Mouse (Mus musculus) limb, embryonic 13.5 days (tissue): Measurements from ENCODE around the gene Ect2l. TPM values are rescaled to one million over a fixed set of nuclear protein-coding genes. Genes with fewer than 3 reads are reported as not detected.
"Not testable (repeated sequence)": the region's sequence is repeated elsewhere in the genome, so short reads cannot be mapped to it uniquely, and the experiment has no call there.

Experiments used
- ATAC-seq: fragments of 200-750 bp; cut with Nextera tagmentation; 2 replicates; pipeline ENCODE4 v1.8.0; 2017; ENCODE audit warnings: low read depth, moderate number of reproducible peaks, moderate TSS enrichment; ENCODE audit not compliant: low FRiP score
- H3K27ac ChIP-seq: fragments of 300-500 bp; sonication (generic); 2 replicates; pipeline ENCODE4 v1.5.1; 2015; ENCODE audit warnings: inconsistent platforms, mild to moderate bottlenecking, moderate library complexity
- H3K27me3 ChIP-seq: fragments of 300-500 bp; sonication (generic); 2 replicates; pipeline ENCODE4 v1.6.1; 2015; ENCODE audit warnings: mild to moderate bottlenecking, inconsistent platforms
- H3K36me3 ChIP-seq: fragments of 300-500 bp; sonication (generic); 2 replicates; pipeline ENCODE4 v1.6.1; 2015; ENCODE audit warnings: inconsistent platforms, mild to moderate bottlenecking, moderate library complexity
- H3K4me1 ChIP-seq: fragments of 300-500 bp; sonication (generic); 2 replicates; pipeline ENCODE4 v1.6.1; 2015; ENCODE audit warnings: inconsistent platforms
- H3K4me2 ChIP-seq: fragments of 300-500 bp; sonication (generic); replicated peaks from 2 replicates; pipeline ENCODE4 v1.6.1; 2015; ENCODE audit warnings: inconsistent platforms, mild to moderate bottlenecking, moderate library complexity
- H3K4me3 ChIP-seq: fragments of 300-500 bp; sonication (generic); 2 replicates; pipeline ENCODE4 v1.5.1; 2015; ENCODE audit warnings: moderate library complexity, mild to moderate bottlenecking, inconsistent platforms
- H3K9ac ChIP-seq: fragments of 300-500 bp; sonication (generic); 2 replicates; pipeline ENCODE4 v1.6.1; 2015; ENCODE audit warnings: mild to moderate bottlenecking, inconsistent platforms
- H3K9me3 ChIP-seq: fragments of 300-500 bp; sonication (generic); 2 replicates; pipeline ENCODE4 v1.6.1; 2016; ENCODE audit warnings: inconsistent platforms
- WGBS: fragments of 180-500 bp; shearing (Covaris S2); methylation state at CpG from one replicate; pipeline ENCODE4 v1.1.7; 2015; 5-methylcytosine and 5-hydroxymethylcytosine counted together
- polyA plus RNA-seq: library from polyadenylated mRNA; unstranded; fragments of >200 nt; fragmentation: Nextera tagmentation; extraction: Ambion mirVana; gene quantifications from 2 replicates; pipeline ENCODE4 v1.2.1, GENCODE M21; 2015

Gene Ect2l
- polyA plus RNA-seq, 1 experiment from 2014 or later, result 1.7 TPM

DNA sequence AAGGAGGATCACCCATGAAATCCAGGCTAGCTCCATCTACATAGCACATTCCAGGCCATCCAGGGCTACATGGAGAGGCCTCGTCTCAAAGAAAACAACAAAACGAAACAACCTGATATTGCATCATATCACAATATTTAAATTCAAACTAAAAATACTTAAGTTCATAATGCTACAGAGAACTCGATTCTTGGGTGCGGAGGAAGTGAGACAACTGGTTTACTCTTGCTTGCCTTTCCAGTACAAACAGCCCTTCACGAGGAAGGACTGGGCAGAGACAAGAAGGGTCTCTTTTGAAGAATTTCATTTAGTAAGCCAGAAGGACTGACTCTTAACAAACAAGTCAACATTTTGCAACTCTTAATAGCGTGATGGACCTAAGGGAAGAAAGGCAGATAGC lies 22.1 kb downstream of the Ect2l start:
- H3K9ac ChIP-seq, result no peak overlapping the region
- peaks cover 15% of the 10 kb centered on the region; the same call in 1 of the 2 replicates for H3K4me1 ChIP-seq

DNA sequence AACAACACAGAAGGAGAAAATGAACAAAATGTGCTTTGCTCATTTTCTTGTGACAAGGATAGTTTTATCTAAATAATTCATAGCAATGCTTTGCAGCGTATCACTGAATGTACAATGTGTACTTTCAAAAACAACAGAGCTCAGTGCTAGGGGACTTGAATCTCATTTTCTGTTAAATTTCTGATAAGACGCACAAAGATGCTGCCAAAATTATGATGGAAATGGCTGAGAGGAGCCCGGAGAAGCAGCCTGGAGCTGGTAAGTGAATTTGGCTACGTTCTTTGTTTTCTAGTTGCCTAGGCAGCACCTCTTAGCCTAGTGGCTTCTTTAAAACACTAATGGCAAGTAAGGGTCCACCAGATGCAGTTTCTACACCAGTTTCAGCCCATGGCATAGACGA lies 28.4 kb downstream of the Ect2l start:
- Histone ChIP-seq H3K36me3 (no peaks in the 10 kb centered on the region), H3K4me2 (no peak overlapping the region), H3K27ac (no peak overlapping the region), H3K4me3 (no peak overlapping the region), H3K4me1 (no peaks in the 10 kb centered on the region), H3K27me3 (no peaks in the 10 kb centered on the region), H3K9me3 (no peaks in the 10 kb centered on the region), H3K9ac (no peak overlapping the region)
- ATAC-seq, result no peak
- 88% methylated on average over 5 of the region's 5 CpGs for whole genome bisulfite sequencing

More for the DNA sequence above, 22.1 kb downstream of the Ect2l start:
- no peak for ATAC-seq
- 83% methylated on average over 6 of the region's 6 CpGs for WGBS
- Histone ChIP-seq H3K4me2 (no peak overlapping the region), H3K9me3 (no peaks in the 10 kb centered on the region), H3K27me3 (no peaks in the 10 kb centered on the region), H3K27ac (no peak overlapping the region), H3K36me3 (no peaks in the 10 kb centered on the region), H3K4me3 (no peak overlapping the region)

DNA sequence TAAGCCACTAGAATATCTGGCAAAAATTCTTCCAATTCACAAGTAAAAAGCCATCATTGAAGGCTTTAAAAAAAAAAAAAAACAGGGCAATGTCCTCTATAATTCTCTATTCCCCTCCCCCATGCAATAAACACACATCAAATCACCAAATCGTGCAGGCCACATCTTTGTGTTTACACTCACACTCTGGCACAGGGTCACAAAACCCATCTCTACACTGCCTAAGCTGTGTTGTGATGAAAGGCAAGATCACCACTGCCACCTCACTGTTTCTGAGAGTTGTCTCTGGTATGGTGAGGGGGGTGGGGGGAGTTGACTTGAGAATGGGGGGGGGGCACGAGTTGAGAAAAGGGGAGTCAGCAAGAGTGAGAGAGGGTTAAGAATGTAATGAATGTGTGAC lies 33.4 kb downstream of the Ect2l start:
- no peak for ATAC-seq
- no peak overlapping the region for H3K4me2 ChIP-seq
- no peaks in the 10 kb centered on the region for H3K9me3 ChIP-seq
- WGBS, result 58% methylated on average over 2 of the region's 2 CpGs
- no peaks in the 10 kb centered on the region for H3K27me3 ChIP-seq
- H3K9ac ChIP-seq, result no peak overlapping the region
- no peaks in the 10 kb centered on the region for H3K36me3 ChIP-seq
- no peak overlapping the region for H3K4me3 ChIP-seq
- no peak overlapping the region for H3K27ac ChIP-seq
- H3K4me1 ChIP-seq, result no peaks in the 10 kb centered on the region

DNA sequence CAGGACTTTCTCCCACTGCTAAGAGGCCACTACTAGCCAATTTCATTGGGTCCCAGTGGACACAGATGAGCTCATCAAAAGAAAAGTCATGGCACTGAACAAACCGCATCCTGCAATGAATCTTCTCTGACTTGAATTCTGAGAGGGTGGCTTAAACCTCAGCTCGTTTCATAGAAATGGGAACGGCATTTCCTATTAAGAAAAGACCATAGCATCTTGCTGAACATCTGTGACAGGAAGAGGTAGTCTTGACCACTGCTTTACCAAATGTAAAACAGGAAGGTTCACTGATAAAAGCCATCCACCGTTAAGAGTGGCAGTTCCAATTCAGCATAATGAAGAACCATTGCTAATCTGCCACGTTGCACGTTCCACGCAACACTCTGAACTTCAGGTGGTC lies 34.0 kb downstream of the Ect2l start:
- ATAC-seq, result no peak
- no peaks in the 10 kb centered on the region for H3K9me3 ChIP-seq
- H3K4me2 ChIP-seq, result no peak overlapping the region
- H3K9ac ChIP-seq, result no peak overlapping the region
- WGBS, result 90% methylated on average over 7 of the region's 7 CpGs
- no peak overlapping the region for H3K4me3 ChIP-seq
- no peaks in the 10 kb centered on the region for H3K36me3 ChIP-seq
- H3K27me3 ChIP-seq, result no peaks in the 10 kb centered on the region
- no peaks in the 10 kb centered on the region for H3K4me1 ChIP-seq
- no peak overlapping the region for H3K27ac ChIP-seq

DNA sequence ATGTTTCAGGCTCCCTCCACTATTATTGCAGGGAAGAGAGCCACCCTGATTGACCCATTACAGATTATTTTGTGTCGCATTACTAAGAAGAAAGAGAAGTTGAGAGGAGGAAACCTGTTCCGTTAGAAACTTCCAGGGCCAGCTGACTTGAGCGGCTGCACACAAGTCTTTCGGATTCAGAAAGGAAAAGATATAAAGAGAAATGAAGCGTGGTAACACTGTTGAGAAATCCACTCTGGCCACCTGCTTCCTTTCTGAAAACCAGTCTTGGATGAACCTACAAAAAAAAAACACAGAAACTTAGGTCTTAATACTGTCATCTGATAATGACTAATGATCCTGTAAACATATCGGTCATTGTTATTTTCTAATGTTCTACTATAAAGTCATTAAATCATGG lies 35.6 kb downstream of the Ect2l start:
- Histone ChIP-seq H3K9me3 (no peaks in the 10 kb centered on the region), H3K9ac (no peak overlapping the region), H3K4me3 (no peak overlapping the region), H3K27ac (no peak overlapping the region), H3K36me3 (no peaks in the 10 kb centered on the region), H3K27me3 (no peaks in the 10 kb centered on the region), H3K4me2 (no peak overlapping the region), H3K4me1 (no peaks in the 10 kb centered on the region)
- WGBS, result 87% methylated on average over 6 of the region's 6 CpGs
- no peak for ATAC-seq

DNA sequence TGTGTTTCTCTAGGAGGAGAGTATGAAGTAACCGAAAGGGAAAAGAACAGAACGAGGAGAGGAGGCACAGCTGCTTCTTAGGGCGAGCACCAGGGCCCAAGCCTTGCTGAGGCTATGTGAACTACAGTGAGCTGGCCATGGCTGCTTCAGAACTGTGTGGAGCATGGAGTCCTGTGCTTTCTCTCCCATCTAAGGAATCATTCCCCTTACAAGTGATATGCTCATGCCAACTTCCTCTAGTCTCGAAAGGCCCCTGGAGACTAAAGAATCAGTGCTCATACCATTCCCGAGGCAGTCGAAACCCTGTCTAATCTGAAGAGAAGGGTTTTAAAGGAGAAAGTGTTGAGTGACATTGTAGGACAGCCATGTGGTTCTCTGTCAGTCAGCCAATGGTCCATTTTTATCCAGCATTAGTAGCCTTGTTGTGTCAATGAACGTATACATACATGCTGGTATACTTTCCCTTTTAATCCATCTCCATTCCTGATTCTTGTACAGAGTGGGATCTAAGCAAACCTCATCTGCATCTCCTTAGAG lies 48.2 kb downstream of the Ect2l start:
- Histone ChIP-seq H3K4me2 (no peak overlapping the region), H3K9me3 (no peaks in the 10 kb centered on the region), H3K27me3 (no peaks in the 10 kb centered on the region), H3K9ac (no peak overlapping the region), H3K4me3 (no peak overlapping the region), H3K27ac (no peak overlapping the region), H3K36me3 (no peaks in the 10 kb centered on the region), H3K4me1 (peaks cover 12% of the 10 kb centered on the region)
- ATAC-seq, result no peak
- 78% methylated on average over 7 of the region's 7 CpGs for WGBS

DNA sequence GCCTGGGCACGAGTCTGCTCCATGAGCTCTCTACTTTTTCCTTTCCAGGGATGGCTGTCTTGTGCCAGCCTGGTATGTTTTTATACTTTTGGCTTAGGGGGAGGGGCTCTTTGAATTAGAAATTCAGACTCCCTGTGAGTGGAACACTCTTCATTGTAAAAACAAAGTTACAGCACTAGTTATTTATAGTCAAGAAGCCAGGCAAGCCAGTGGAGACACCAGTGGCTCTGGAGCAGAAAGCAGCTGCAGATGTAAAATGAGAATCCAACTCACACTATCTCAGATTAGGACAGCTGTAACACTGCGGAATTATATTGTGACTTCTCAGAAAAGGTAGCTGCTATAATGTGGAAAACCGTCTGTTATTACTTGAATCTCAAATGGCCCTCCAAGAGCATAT lies 63.5 kb downstream of the Ect2l start:
- Histone ChIP-seq H3K9ac (no peak overlapping the region), H3K27me3 (no peaks in the 10 kb centered on the region), H3K4me1 (peaks cover 7% of the 10 kb centered on the region; the same call in 1 of the 2 replicates), H3K27ac (no peak overlapping the region; the same call in 1 of the 2 replicates), H3K9me3 (no peaks in the 10 kb centered on the region), H3K4me2 (no peak overlapping the region), H3K36me3 (no peaks in the 10 kb centered on the region), H3K4me3 (no peak overlapping the region)
- WGBS, result 65% methylated on average over 3 of the region's 3 CpGs
- ATAC-seq, result peak; percentile 69

DNA sequence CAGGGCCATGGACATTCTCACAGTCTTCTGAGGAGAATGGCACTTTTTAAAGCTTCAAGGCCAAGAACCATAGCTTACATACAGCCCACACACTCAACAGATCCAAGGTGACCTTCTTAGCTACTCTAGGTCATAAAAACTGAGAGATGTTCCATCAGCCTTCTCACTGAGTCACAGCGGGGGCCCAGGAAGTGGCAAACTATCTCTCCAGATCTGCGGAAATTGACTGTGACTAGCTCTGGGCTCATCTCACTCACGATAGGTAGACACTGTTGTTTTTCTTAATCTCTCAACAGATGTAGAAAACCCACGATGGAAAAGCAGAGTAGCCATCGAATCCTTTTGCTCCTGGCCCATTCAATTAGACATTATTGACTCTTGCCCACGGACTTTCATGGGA lies 68.5 kb downstream of the Ect2l start:
- no peaks in the 10 kb centered on the region for H3K36me3 ChIP-seq
- no peaks in the 10 kb centered on the region for H3K9me3 ChIP-seq
- peaks cover 2% of the 10 kb centered on the region; the same call in 1 of the 2 replicates for H3K4me1 ChIP-seq
- no peak overlapping the region for H3K27ac ChIP-seq
- H3K27me3 ChIP-seq, result no peaks in the 10 kb centered on the region
- no peak overlapping the region for H3K4me2 ChIP-seq
- WGBS, result 90% methylated on average over 6 of the region's 6 CpGs
- no peak for ATAC-seq
- no peak overlapping the region for H3K9ac ChIP-seq
- H3K4me3 ChIP-seq, result no peak overlapping the region

DNA sequence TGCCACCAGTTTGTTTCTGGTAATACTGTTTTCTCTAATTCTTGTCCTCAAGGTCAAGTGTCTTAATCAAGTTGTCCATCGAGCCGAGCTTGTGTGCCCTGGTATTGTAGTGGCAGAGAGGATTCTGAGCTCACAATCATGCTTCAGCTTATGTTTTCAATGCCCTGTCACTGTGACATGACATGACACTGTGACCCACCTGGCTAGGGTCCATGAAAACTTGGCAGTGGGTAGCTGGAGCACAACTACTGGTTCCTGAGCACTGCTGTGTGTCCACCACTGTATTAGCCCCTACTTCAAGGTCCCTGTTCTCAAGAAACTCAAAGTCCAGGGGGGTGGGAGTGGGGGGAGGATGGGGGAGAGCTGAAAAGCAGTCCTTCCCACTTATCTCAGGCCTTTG lies 69.3 kb downstream of the Ect2l start:
- WGBS, result 85% methylated on average over 2 of the region's 2 CpGs
- Histone ChIP-seq H3K4me3 (no peak overlapping the region), H3K27ac (no peak overlapping the region), H3K4me1 (no peaks in the 10 kb centered on the region), H3K9me3 (no peaks in the 10 kb centered on the region), H3K36me3 (no peaks in the 10 kb centered on the region), H3K4me2 (no peak overlapping the region), H3K27me3 (no peaks in the 10 kb centered on the region), H3K9ac (no peak overlapping the region)
- no peak for ATAC-seq

DNA sequence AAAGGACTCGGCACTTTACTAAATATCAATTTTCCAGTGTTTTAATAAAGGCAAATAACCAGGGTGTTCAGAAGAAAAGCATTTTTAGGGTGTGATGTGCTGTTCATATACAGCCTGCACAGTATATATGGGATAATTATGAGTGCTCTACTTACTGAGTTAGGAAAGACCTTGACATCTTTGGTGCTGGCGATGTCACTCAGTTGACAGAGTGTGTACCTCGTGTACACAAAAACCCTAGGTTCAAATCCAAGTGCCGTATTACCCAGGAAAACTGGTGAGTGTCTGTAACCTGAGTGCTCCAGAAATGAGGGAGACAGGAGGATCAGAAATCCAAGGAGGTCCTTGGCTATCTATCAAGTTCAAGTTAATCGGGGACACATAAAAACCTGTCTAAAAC lies 71.1 kb downstream of the Ect2l start:
- Histone ChIP-seq H3K36me3 (no peaks in the 10 kb centered on the region), H3K9me3 (no peaks in the 10 kb centered on the region), H3K27me3 (no peaks in the 10 kb centered on the region), H3K4me1 (no peaks in the 10 kb centered on the region), H3K4me2 (peak overlapping the region; percentile 50), H3K4me3 (peak overlapping the region; percentile 30), H3K27ac (no peak overlapping the region), H3K9ac (no peak overlapping the region)
- ATAC-seq, result no peak
- 84% methylated on average over 5 of the region's 5 CpGs for WGBS

DNA sequence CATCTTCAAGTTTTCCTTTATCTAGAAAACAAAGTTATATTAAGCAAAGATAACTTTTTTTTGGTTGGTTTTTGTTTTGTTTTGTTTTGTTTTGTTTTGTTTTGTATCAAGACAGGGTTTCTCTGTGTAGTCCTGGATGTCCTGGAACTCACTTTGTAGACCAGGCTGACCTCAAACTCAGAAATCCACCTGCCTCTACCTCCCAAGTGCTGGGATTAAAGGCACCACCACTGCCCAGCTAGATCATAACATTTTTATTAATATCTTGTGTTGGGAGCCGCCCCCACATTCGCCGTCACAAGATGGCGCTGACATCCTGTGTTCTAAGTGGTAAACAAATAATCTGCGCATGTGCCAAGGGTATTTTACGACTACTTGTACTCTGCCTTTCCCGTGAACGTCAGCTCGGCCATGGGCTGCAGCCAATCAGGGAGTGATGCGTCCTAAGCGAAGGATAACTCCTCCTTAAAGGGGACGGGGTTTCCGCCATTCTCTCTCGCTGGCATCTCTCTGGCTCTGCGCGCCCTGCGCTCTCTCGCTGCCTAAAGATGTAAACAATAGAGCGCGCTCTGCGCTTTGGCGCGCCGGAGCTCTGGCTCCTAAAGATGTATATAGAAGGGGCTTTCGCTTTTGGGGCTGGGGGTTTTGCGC lies 71.7 kb downstream of the Ect2l start:
- peak overlapping the region; percentile 30 for H3K4me3 ChIP-seq
- not testable (repeated sequence) for H3K4me2 ChIP-seq, H3K27me3 ChIP-seq, H3K4me1 ChIP-seq, ATAC-seq, H3K9me3 ChIP-seq, H3K9ac ChIP-seq, H3K36me3 ChIP-seq, H3K27ac ChIP-seq
- 73% methylated on average over 16 of the region's 26 CpGs for WGBS

DNA sequence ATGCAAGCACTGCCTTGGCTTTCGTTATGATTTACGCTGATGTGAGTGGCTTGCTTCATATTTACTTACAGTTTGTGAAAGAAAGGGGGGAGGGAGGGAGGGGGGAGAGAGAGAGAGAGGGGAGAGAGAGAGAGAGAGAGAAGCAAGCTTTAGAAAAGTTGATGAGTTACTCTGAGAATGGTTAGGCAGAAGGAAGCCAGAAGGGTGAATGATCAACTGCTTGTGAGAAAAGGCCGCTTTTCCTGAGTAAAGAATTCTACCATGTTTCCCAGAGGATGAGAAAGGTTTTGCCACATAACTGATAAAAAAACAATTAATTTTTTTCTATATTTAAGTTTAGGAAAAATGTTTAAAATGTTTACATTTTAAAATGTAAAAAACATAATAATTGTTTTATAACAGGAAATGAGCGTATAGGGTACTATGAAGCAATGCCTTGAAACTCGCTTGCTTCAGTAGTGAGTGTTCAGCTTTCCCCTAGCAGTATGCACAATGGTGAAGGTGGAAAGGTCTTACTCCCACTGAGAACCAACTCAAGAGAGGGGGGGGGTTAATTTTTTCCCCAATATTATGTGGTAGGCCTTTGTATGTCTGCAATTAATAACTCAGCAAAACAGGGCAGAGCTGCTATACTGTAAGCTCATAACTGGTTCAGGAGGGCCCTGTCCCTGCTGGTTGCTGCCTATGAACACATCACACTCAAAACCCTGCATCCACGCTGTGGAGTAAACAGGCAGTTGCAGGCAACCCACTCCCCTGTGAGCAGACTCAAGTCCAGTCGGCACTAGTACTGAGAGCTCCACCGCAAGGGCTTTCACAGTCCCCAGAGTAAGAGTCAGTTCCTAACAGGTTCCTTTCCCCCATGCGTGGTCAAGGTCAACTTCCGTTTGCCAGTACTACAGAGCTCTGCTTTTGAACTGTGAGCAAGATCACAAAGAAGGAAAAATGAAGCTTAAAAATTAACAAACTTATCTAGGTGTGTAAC lies 78.7 kb downstream of the Ect2l start:
- Histone ChIP-seq H3K27me3 (no peaks in the 10 kb centered on the region), H3K36me3 (peaks cover 3% of the 10 kb centered on the region; the same call in 1 of the 2 replicates), H3K4me2 (no peak overlapping the region), H3K9me3 (no peaks in the 10 kb centered on the region), H3K27ac (no peak overlapping the region), H3K9ac (no peak overlapping the region), H3K4me3 (no peak overlapping the region), H3K4me1 (no peaks in the 10 kb centered on the region)
- ATAC-seq, result no peak
- 84% methylated on average over 10 of the region's 10 CpGs for WGBS
